Mouse (Mus musculus) heart, postnatal 0 days (tissue): ENCODE measurements around the gene Sertm1.

Source experiments
- CTCF ChIP-seq: IDR thresholded peaks from 2 replicates; pipeline ENCODE4 v1.5.1; 2016; ENCODE audit warnings: antibody characterized with exemption, control low read depth, low read depth
- EP300 ChIP-seq: IDR thresholded peaks from 2 replicates; pipeline ENCODE4 v1.6.1; 2016; ENCODE audit warnings: antibody characterized with exemption, low read depth

- TF ChIP-seq CTCF: no peak
- no peak for TF ChIP-seq EP300
These were observed 16.9 kb upstream of the Sertm1 start for GRCm38 (mm10) chr3:54932599-54932998.
